Mouse (Mus musculus) embryonic fibroblast, embryonic 13.5 days (primary cell): ENCODE measurements around the gene Copg2.

Experiments used
- CTCF ChIP-seq: IDR thresholded peaks from 2 replicates; pipeline ENCODE4 v1.5.1; 2011; ENCODE audit warnings: mild to moderate bottlenecking, control low read depth, low read length, moderate library complexity, borderline replicate concordance; ENCODE audit not compliant: insufficient read depth
- POLR2A ChIP-seq: IDR thresholded peaks from 2 replicates; pipeline ENCODE4 v1.6.1; 2011; ENCODE audit warnings: low read depth, mild to moderate bottlenecking, control low read depth, low read length, moderate library complexity

GRCm38 (mm10) chr6:30904911-30905310, 8.3 kb upstream of the Copg2 start:
- TF ChIP-seq CTCF (no peak), POLR2A (no peak)
